Mouse (Mus musculus) myocyte (in vitro differentiated cells): Measurements from ENCODE around the gene Catsperd.

Source experiments
- E2F4 ChIP-seq: IDR thresholded peaks from one replicate; pipeline ENCODE4 v1.6.1; 2011; ENCODE audit warnings: mild to moderate bottlenecking, control low read depth, moderate library complexity; ENCODE audit not compliant: insufficient read depth
- MYOG ChIP-seq, 3 experiments: IDR thresholded peaks; one replicate each; pipeline ENCODE4 v1.6.1; 2011; ENCODE audit warnings: control low read depth in 2 of 3, low read depth in 2 of 3, mild to moderate bottlenecking in 2 of 3; ENCODE audit not compliant: insufficient read length in 2 of 3, control insufficient read depth in 1 of 3, insufficient read depth in 1 of 3
- POLR2A ChIP-seq: IDR thresholded peaks from one replicate; pipeline ENCODE4 v1.6.1; 2011; ENCODE audit warnings: low read depth, mild to moderate bottlenecking, control low read depth, moderate library complexity; ENCODE audit not compliant: insufficient read length
- POLR2AphosphoS2 ChIP-seq: IDR thresholded peaks from one replicate; pipeline ENCODE4 v1.6.1; 2011; ENCODE audit warnings: low read depth, control low read depth; ENCODE audit not compliant: insufficient read length

GRCm38 (mm10) chr17:56667591-56667990 lies 39.6 kb downstream of the Catsperd start:
- TF ChIP-seq E2F4 (no peak), POLR2A (no peak), MYOG (IDR thresholded peaks at IDR 0.05; ENCODE audit: control insufficient read depth in 1 of 3, insufficient read depth in 1 of 3, insufficient read length in 2 of 3, low read depth in 2 of 3) (no peak), POLR2AphosphoS2 (no peak)
